Mouse (Mus musculus): Measurements from ENCODE around the gene Usp5.

DNA sequence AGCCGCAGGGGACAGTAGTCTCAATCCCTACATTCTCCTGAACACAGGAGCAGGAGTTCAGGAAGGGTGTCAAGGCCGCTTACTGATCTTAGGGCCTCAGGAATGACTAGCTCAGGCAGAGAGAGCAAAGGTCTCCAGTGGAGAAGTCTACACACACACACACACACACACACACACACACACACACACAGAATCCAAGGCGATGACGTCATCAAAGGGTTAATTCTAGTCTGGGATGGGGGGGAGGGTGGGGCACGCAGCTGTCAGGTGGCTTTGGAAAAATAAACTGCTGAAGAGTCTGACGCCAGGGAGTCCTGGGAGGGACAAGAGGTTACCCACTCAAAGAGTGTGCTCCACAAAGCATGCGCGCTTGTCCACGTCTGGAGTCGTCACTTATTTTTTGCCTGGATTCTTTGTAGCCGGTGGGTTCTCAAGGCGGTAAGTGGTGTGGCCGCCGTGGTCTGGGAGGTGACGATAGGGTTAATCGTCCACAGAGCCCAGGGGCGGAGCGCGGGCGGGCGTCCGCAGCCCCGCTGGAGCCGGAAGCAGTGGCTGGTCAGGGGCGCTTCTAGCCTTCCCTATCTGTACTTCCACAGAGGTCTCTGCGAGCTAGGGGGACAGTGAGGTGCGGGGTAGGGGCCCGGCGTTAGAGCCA lies 20.8 kb downstream of the Usp5 start, which contains the start of gene Spsb2:
- TF ChIP-seq GATA1 (IDR thresholded peaks at IDR 0.05; ENCODE audit: borderline replicate concordance, low read length) (no peak), FLI1 (IDR thresholded peaks at IDR 0.05; ENCODE audit: low read length) (no peak)
